In the genomic region with DNA sequence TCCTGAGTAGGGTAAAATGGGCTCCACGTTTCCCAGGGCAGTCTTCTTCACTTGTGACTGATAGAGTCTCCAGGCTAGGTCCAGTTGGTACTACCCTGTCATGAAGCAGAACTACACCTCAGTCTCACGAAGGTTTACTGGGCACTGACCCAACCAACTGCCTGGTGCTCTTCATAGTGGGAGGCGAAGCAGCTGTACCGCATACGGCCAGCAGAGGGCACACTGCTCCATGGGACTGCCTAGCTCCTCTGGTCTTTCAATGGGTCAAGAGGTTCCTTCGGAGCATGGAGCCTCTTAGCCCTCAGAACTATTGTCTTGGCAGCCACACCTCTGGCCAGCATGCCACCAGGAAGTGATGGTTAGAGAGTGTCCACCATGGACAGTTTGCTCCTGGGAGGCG, we compare ENCODE assay signal across 9 mouse cellular contexts. TPM values are rescaled to one million over a fixed set of nuclear protein-coding genes. Genes with fewer than 3 reads are reported as not detected.
DNase-seq lines count a peak whose midpoint lies in the region; ATAC-seq and TF ChIP-seq lines count a peak whose summit lies in the region.
"Had no signal": no experiment of that assay in that cellular context is flagged by ENCODE, and none has a peak within 500 bp of the region (broad histone marks: within the 10 kb centered on the region; RNA-seq: fewer than 3 reads in every experiment).

No protein-coding gene starts in this region.

- peak; percentile 57 for DNase-seq in CD4-positive helper T cell, adult 2 months (ENCODE audit: low read depth, low spot score)
- DNase-seq in adrenal gland, postnatal 25 days: peak; percentile 86
- DNase-seq in embryonic facial prominence, embryonic 10.5 days (ENCODE audit: low spot score): peak; percentile 85
- DNase-seq in heart, adult 2 months: peak; percentile 85 to 91
- DNase-seq in kidney, postnatal 14 days: peak; percentile 92
- DNase-seq in testis, postnatal 10 days (ENCODE audit: low spot score): peak; percentile 91

- intact Hi-C loops in heart, adult 2 months (cut with DNase I): loop anchor here (1.0 kb wide), 3 partner anchors 27 to 430 kb away; no protein-coding TSS in a partner anchor

- no peak for TF ChIP-seq POLR2A in heart, adult 2 months (IDR thresholded peaks at IDR 0.05; ENCODE audit: insufficient read depth, low read depth, low read length)

- peak; percentile 100; the same call in 1 of the 2 replicates for TF ChIP-seq CTCF in heart, adult 2 months (IDR thresholded peaks at IDR 0.05)

- no peaks in the 10 kb centered on the region for H3K79me2 ChIP-seq in heart, adult 2 months (replicated peaks; ENCODE audit: control insufficient read depth, insufficient read depth, low read length)

- H3K4me1 ChIP-seq in embryonic facial prominence, embryonic 10.5 days: peaks cover 16% of the 10 kb centered on the region
- H3K4me1 ChIP-seq in heart, adult 2 months (ENCODE audit: control insufficient read depth, insufficient read depth, low read length): no peaks in the 10 kb centered on the region; the same call in 1 of the 2 replicates
- H3K4me1 ChIP-seq in liver, embryonic 16.5 days (ENCODE audit: control insufficient read depth, low read depth, low read length): no peaks in the 10 kb centered on the region
- H3K4me1 ChIP-seq in neural tube, embryonic 14.5 days (ENCODE audit: control insufficient read depth, insufficient read depth, low read length): no peaks in the 10 kb centered on the region
- H3K4me1 ChIP-seq: embryonic facial prominence, embryonic 12.5 days had no signal

- no peaks in the 10 kb centered on the region for H3K36me3 ChIP-seq in embryonic facial prominence, embryonic 10.5 days (replicated peaks)
- H3K36me3 ChIP-seq in heart, adult 2 months (ENCODE audit: control insufficient read depth, insufficient read depth, low read length): no peaks in the 10 kb centered on the region
- H3K36me3 ChIP-seq in liver, embryonic 16.5 days (ENCODE audit: control insufficient read depth, insufficient read depth): no peaks in the 10 kb centered on the region
- no peaks in the 10 kb centered on the region for H3K36me3 ChIP-seq in neural tube, embryonic 14.5 days (ENCODE audit: control insufficient read depth, insufficient read depth, low read length)
- H3K36me3 ChIP-seq: embryonic facial prominence, embryonic 12.5 days had no signal

- no peak overlapping the region for H3K9ac ChIP-seq in heart, adult 2 months (ENCODE audit: low read depth, low read length)
- no peak overlapping the region for H3K9ac ChIP-seq in liver, embryonic 16.5 days (ENCODE audit: low read depth, low read length)
- H3K9ac ChIP-seq in neural tube, embryonic 14.5 days (replicated peaks; ENCODE audit: low read depth, low read length): no peak overlapping the region

- H3K4me3 ChIP-seq in embryonic facial prominence, embryonic 10.5 days: no peak overlapping the region
- no peak overlapping the region for H3K4me3 ChIP-seq in heart, adult 2 months
- no peak overlapping the region for H3K4me3 ChIP-seq in liver, embryonic 16.5 days (ENCODE audit: low read depth, low read length)
- no peak overlapping the region for H3K4me3 ChIP-seq in neural tube, embryonic 14.5 days (ENCODE audit: low read depth, low read length)
- H3K4me3 ChIP-seq: embryonic facial prominence, embryonic 12.5 days had no signal

- WGBS in embryonic facial prominence, embryonic 10.5 days: 12% methylated on average over 7 of the region's 7 CpGs
- WGBS in heart, adult 2 months: 10% methylated on average over 7 of the region's 7 CpGs
- WGBS in liver, embryonic 16.5 days (ENCODE audit: insufficient replicate concordance): 11% methylated on average over 7 of the region's 7 CpGs
- WGBS in neural tube, embryonic 14.5 days: 12% methylated on average over 7 of the region's 7 CpGs

- H3K4me2 ChIP-seq in liver, embryonic 16.5 days (ENCODE audit: low read depth, low read length): no peak overlapping the region
- no peak overlapping the region for H3K4me2 ChIP-seq in neural tube, embryonic 14.5 days (ENCODE audit: low read depth, low read length)

- 0 out of 2 replicates have a peak, but pooled peaks have one; percentile 20 for ATAC-seq in liver, embryonic 16.5 days (ENCODE audit: low read depth)
- ATAC-seq in neural tube, embryonic 14.5 days (ENCODE audit: low read depth): peak; percentile 57

- H3K27ac ChIP-seq in embryonic facial prominence, embryonic 10.5 days (replicated peaks): no peak overlapping the region; the same call in 1 of the 2 replicates
- no peak overlapping the region for H3K27ac ChIP-seq in heart, adult 2 months
- no peak overlapping the region for H3K27ac ChIP-seq in liver, embryonic 16.5 days (ENCODE audit: low read length)
- no peak overlapping the region for H3K27ac ChIP-seq in neural tube, embryonic 14.5 days (ENCODE audit: low read depth, low read length)
- H3K27ac ChIP-seq: embryonic facial prominence, embryonic 12.5 days had no signal

- peaks cover 40% of the 10 kb centered on the region for H3K27me3 ChIP-seq in embryonic facial prominence, embryonic 10.5 days (replicated peaks; ENCODE audit: low read depth, poor library complexity, severe bottlenecking)
- no peaks in the 10 kb centered on the region for H3K27me3 ChIP-seq in heart, adult 2 months (ENCODE audit: control insufficient read depth, insufficient read depth, low read length)
- no peaks in the 10 kb centered on the region for H3K27me3 ChIP-seq in liver, embryonic 16.5 days (ENCODE audit: control insufficient read depth, insufficient read depth, low read depth, low read length)
- H3K27me3 ChIP-seq in neural tube, embryonic 14.5 days (ENCODE audit: control insufficient read depth, insufficient read depth, low read length): no peaks in the 10 kb centered on the region
- H3K27me3 ChIP-seq: embryonic facial prominence, embryonic 12.5 days had no signal

- peak; percentile 96 for TF ChIP-seq EP300 in heart, adult 2 months (IDR thresholded peaks at IDR 0.05; ENCODE audit: insufficient read depth, low read depth, low read length)

- H3K9me3 ChIP-seq in embryonic facial prominence, embryonic 10.5 days: no peaks in the 10 kb centered on the region
- H3K9me3 ChIP-seq in liver, embryonic 16.5 days (replicated peaks; ENCODE audit: control insufficient read depth, low read length): no peaks in the 10 kb centered on the region
- H3K9me3 ChIP-seq in neural tube, embryonic 14.5 days (ENCODE audit: control insufficient read depth, low read length): no peaks in the 10 kb centered on the region
- H3K9me3 ChIP-seq: embryonic facial prominence, embryonic 12.5 days had no signal

RNA-seq across cellular contexts. Expression of a gene that starts 7.2 kb away (rescaled TPM):
- total RNA-seq in adrenal gland, postnatal 25 days (2021): 35.6 and 47.0 TPM in 2 replicates
- polyA plus RNA-seq in embryonic facial prominence, embryonic 10.5 days (2016; fragmentation: Nextera tagmentation; extraction: Ambion mirVana): 2.7 TPM in 2 replicates
- under 1 TPM; 0.55 to 0.61 TPM for total RNA-seq in heart, adult 2 months (2021)
- polyA plus RNA-seq in heart, adult 2 months (2012; rRNA removed): 4.4 and 11.1 TPM in 2 replicates
- polyA plus RNA-seq in liver, embryonic 16.5 days (2015; fragmentation: Nextera tagmentation; extraction: Ambion mirVana): 0.28 and 0.30 TPM in 2 replicates
- 0.23 and 0.26 TPM in 2 replicates for polyA plus RNA-seq in neural tube, embryonic 14.5 days (2014; fragmentation: Nextera tagmentation; extraction: Ambion mirVana)

RNA-seq across cellular contexts. Expression of a gene that starts 32.3 kb away (rescaled TPM):
- total RNA-seq in adrenal gland, postnatal 25 days (2021): 7.4 and 13.7 TPM in 2 replicates
- 3.3 and 3.4 TPM in 2 replicates for polyA plus RNA-seq in embryonic facial prominence, embryonic 10.5 days (2016; fragmentation: Nextera tagmentation; extraction: Ambion mirVana)
- total RNA-seq in heart, adult 2 months (2021): 10 to 100 TPM; 10.7 to 12.0 TPM
- polyA plus RNA-seq in heart, adult 2 months (2012; rRNA removed): 7.3 and 8.2 TPM in 2 replicates
- 0.21 and 0.27 TPM in 2 replicates for polyA plus RNA-seq in liver, embryonic 16.5 days (2015; fragmentation: Nextera tagmentation; extraction: Ambion mirVana)
- polyA plus RNA-seq in neural tube, embryonic 14.5 days (2014; fragmentation: Nextera tagmentation; extraction: Ambion mirVana): 3.5 and 4.4 TPM in 2 replicates
